Mouse (Mus musculus): ENCODE measurements at regions not wholly inside any gene's neighbourhood (a gene's known extent, or its start where the extent isn't known, plus 50 kb on each side); places are given as distances from the start of the nearest gene placed in this dataset.
A peak's percentile ranks its signal among the peaks of the same experiment; 100 is the strongest.

DNA sequence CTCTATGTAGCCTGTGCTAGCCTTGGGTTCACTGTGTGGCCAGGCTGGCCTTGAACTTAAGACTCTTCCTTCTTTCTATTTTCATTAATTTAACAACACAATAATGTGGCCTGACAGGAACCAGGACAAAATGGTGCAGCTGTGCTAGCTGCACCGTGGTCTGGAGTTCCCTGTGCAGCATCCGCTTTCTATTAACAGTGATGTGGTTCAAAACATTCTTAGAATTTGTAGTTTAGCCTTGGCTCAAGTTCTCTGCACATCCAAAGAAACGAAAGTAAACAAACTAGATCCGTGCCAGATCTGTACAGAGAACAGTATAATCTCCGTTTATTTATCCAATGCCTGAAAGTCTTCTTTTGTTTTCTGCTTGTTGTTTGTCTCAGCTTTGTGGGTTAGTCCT lies 88.5 kb downstream of the Irx1 start:
- no peak for DNase-seq

DNA sequence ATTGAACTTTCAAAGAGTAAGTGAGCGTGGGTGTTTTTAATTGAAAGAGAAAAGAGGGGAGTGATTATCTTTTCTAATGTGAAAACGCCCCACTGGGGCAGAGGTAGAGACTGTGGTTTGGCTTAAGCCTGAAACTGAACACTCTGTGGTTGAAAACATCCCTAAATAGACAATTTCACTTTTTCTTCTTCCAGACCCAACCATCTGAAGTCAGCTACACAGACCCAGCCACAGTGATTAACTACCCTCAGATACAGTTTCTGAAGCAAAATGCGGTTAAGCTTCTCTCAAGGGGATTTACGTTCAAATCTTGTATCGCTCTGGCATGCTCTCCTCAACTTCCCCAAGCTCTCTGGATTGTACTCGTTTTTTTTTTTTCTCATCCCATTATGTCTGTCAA lies 94.8 kb downstream of the Irx1 start:
- no peak for DNase-seq

DNA sequence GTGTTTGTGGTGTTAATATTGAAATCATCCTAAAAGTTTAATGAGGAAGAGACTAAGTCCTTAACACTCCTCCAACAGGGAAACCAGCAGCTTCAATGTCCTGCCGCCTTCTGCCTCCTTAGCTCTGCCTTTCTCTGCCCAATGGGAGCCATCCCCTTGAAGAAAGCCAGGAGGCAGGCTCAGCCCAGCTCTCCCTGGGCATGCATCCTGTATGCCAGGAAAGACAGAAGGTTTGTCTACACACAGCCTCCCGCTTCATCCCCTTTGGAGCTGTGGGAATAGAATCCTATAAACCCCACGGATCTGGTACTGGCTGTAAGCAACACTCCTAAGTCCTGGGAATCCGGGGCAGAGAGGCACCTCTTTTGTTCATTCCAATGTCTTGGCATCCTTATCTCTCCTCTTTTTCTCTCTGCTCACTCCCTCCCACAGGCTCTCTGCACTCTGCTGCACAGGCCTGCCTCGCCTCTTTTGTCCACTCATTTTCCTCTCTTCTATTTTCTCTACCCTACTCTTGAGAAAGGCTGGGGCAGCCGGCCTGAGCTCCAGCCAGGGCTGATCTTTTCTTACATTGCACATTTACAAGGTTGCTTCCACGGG lies 110.0 kb downstream of the Irx1 start:
- no peak for DNase-seq

DNA sequence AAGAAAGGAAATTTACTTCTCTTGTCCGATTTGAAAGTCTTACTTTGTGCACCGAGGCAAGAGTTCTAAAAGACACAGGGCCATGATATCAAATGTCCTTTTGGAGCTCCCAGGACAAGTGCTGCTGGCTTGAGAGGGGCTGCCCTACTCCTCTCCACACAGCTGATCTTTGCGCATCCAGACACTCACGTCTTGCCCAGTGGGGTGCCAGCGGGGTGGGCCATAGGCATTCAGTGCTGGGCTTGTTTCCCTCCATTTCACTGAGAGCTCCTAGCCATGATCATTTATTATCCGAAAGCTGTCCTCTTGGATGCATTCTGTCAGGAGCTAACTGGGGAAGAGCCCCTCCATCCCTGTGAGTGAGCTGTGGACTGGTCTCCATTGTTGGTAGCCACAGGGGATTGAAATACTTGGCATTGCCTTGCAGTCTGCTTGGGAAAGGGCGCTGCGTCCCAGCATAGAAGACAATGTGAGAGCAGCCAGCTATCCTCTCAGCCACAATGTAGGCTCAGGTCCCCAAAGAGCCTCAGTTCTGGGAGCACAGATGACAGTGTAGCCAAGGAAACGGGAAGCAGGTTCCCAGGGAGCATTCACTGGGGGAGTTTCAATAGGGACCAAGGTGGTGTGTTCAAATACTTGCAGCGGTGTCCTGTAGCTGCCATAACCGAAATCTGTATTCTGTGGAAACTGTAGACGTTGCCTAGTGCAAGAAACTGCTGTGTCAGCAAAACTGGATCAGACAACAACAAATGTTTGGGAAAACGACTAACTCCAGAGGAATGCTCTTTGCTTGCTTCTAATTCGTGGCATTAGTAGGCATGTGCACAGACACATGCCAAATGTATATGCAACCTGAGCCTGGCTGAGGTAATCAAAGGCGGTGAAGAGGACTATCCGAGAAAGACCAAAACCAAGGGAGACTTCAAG lies 159.2 kb downstream of the Irx1 start:
- DNase-seq, result no peak

DNA sequence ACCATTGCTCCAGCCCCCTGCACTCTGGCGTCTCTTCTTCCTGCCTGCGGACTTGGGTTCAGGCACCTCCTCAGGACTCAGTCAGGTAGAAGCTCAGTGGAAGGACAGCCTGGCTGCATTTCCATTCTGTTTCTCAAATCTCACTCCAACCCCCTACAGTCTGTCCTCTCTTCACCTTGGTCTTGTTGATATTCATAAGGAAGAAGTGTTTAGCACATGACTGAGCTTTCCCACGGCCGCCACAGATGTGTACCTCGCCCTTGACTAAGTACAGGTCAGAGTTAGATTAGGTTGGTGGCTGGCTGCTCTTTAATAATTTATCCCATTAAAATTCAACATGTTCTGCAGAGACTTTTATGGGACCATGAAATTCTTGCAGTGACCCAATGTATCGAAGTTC lies 165.2 kb downstream of the Irx1 start:
- no peak for DNase-seq

DNA sequence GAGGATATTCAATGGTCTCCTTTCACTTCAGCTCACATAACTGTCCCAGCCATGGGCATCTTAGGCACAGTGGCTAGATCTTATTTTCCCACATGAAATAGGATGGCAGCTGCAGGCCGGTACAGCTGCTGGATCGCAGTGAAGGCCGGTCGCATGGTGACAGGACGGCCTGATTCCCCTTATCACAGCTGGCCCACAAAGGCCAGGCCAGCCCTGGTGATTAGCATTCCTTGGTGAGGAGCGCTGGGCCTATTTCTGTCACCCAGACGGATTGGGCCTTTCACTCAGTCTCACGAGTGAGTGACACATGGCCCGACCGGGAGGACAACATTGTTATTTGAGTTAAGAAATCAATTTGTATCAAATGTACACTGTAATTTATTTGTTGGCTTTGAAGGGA lies 178.8 kb downstream of the Irx1 start:
- DNase-seq, result no peak

DNA sequence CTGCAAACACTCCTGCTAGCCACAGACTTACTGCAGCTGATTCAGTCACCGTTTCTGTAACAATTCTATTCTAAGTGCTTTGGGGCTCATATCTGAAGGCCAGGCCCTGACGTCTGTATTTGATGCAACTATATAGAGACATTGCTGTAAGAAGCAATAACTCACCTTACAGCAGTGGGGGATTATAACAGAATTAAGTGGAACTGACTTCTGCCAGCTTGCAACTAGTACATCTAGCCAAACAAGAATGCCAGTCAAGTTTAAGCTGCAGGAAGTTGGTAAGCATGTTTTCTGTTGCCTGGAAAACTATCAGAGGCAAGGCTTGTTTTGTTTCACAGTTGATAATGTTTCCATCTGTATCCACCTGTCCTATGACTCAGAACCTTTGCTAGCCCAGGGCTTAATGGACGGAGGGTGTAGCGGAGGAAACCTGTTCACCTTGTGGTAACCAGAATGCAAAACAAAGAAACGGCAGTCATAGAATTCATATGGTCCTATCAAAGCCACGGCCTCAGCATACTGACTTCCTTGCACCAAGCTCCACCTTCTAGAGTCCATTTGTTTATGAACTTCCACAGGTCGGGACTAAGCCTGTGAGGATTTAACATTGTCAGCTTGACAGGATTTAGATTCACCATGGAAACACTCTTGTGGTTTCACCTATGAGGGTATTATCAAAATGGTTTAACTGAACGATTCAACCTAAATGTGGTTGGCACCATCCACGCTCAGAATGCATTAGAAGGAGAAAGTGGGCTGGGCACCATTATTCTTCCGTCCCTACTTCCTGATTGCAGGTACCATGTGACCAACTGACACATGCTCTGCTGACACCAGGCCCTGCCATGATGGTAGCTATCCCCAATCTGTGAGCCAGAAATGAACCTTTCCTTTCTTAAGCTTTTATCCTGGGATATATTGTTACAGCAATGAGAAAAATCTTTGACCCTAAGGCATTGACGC lies 216.2 kb downstream of the Irx1 start:
- no peak for DNase-seq

DNA sequence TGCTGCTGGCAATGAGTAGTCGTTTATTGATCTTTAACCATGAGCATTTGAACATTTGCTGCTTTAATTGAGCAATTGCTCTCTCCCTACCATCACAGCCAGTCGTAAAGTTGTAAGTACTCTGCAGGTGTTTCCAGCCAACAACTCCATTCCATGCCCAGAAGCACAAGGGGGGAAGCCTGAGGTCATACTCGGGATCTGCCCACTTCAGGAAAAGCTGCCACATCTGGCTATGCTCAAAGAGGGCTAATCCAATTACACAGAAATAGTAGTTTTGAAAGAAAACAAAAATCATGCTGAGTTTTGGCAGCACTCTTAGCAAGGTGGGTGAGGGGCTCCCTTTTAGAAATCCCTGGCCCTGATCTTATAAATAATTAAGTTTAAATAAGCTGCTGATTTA lies 217.0 kb downstream of the Irx1 start:
- no peak for DNase-seq

DNA sequence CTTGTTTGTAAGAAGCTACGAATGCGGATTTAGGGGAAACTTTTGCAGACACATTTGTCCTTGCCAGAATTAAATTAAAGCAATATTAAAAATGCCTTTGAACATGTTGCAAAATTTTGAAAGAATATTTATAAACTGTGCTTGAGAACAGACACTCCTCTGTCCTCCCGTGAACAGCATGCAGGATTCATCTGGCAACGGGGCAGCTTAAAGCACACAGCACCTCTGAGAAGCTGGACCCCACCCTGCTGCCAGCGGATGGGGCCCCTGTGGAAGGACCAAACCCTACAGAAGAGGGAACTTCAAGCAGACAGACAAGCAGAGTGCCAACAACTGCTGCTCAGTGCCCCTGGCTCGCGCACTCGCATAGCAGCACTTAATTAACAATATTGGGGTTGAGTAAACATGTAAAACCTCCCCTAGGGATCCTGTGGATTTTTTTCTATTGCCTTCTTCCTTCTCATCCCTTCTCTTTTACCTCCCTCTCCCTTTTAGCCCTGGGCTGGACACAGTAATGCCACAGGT lies 226.6 kb downstream of the Irx1 start:
- DNase-seq, result peak; percentile 7

DNA sequence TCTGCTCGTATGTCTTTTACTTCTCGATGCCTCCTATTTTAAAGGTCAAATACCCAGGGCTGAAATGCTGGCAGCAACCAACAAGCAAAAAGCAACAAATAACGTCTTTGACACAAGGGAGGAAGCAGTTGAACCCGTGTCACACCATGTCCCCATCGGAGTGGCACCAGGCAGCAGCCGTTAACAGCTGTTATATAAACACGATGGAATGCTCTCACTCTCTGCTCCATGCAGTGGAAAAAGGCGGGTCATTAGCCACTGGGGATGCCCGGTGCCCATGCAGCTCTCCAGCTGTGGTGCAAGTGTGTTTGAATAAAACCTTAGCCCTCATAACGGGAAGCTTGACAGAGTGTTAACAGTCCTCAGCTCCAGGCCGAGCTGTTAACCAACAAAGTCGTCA lies 229.3 kb downstream of the Irx1 start:
- DNase-seq, result no peak

DNA sequence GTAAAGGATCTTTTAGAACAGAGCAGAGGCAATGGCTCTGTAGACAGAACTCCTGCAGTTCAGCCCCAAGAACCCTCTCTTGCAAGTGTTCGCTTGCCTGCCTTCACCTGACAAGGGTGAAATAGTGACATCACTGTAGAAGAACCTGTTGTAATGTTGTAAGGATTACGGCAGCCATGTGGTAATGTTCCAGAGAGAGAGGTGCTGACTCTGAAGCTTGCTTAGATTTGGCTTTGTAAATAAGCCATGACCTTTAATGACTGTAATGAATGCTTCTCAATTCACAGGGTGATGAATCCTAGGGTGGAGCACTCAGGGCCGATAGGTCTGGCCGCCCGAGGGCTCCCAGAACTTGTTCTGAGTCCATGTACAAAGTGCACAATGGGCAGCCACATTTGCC lies 230.2 kb downstream of the Irx1 start:
- no peak for DNase-seq

DNA sequence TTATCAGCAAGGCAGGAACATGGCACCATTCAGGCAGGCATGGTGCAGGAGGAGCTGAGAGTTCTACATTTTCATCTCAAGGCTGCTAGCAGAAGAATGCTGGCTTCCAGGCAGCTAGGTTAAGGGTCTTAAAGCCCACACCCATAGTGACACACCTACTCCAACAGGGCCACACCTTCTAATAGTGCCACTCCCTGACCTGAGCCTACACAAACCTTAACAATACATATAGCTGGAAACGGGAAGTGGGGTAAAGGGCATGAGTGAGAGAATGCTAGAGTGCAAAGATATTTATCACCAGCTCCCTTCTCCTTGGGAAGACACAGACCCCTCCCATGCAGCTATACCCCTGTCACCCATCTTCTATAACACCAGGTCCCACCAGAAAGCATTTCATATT lies 230.6 kb downstream of the Irx1 start:
- no peak for DNase-seq

DNA sequence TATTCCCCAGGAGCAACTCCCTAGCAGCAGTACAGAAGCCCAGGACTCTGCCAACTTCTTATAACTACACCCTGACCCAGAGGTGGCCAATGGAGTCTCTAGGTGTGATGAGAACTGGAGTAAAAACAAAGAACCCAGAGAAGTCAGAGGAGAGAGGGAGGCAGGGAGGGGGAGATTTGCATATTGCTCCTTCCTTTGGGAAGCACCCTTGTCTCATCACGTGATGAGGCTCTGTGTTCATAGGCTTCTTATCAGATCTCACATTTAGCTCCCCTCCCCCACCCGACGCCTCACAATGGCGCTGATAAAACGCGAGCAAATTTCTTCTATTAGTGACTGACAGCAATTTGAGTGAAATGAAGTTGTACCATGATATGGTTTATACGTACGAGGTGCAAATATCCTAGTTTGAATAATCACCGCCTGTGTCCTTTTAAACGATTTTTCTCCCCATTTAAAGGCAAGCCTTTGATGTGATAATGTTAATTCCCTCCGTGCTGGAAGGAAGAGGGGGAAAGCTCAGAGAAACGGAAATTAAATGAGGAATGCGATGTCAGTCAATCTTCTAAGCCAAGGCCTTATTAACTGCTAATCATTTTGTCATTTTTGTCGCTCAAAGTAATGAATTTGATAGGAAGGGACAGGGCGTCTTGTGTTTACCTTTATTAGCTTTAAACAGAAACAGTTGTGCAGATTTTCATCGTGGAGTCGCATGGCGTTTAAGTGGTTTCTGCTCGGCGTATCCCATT lies 273.3 kb downstream of the Irx1 start:
- DNase-seq, result no peak

DNA sequence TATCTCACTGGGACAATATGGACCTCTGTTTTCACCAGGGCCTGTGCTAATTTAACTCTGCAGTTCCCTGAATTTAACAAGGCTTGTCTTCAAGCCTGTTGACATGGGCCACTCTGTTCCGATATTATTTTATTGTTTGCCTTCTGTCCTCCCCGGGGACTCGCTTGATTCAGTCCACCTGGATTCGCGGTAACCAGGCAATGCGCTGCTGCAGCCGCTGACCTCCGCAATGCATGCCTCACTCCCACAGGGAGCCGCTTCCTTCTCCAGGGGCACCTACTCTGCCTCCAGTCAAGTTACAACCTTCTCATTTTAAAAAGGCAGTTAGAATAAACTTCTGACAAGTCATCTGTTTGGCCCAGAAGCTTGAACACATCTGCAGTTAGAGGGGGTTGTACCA lies 274.3 kb downstream of the Irx1 start:
- no peak for DNase-seq

DNA sequence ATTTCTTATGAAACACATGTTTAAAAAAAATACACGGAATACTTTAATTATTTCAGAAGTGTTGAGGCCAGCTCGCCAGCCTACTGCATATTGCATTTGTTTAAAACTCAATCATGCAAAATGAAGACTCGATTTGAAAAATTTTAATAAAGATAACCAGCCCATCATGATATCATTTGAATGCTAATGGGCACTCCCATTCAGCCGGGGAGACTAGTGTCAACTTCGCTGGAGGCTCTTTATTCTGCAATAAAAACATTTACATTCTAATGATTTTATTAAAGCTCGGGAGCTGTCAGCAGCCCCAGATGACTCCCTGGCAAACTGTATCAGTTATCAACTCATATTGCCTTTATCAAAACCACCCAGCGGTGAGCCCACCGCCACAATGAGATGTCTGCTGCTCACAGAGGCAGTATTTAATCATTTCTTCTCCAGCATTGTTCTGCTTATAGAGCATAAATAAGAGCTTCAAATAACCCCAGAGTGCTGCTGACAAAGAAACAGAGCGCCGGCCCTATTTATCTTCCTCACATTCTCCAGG lies 287.4 kb downstream of the Irx1 start:
- no peak for DNase-seq

DNA sequence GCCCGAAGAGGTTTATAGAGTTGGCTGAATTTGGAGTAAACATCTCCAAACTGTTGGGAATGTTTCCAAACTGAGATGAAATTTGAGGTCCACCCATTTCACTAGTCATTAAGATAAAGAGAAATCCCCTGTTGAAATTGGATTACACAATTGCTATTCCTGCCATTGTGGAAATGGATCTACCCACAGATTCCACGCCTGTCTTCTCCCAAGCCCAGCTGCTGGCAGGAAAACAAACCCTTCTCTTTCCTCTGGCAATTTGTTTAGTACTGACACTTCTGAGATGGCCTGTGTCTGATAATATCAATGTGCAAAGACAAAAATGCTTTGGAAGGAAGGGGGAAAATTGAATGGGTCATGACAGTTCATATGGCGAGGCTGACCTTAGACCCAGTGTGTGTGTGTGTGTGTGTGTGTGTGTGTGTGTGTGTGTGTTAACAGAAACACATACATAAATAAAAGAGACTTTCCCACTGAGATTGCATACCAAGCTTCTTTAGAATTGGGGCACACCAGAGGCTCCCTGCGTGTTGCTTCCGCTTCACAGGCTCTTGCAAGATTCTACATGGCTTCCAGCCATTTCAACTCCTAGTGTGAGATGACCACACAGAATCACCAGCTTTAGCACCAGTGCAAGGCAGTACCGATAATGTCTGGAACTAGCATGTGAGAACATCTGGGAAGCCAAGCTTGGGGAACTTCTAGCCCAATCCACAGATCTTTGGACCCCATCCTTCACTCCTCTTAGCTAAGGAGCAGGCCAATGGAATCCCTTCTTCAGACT lies 293.4 kb downstream of the Irx1 start:
- peak; percentile 38 for DNase-seq

DNA sequence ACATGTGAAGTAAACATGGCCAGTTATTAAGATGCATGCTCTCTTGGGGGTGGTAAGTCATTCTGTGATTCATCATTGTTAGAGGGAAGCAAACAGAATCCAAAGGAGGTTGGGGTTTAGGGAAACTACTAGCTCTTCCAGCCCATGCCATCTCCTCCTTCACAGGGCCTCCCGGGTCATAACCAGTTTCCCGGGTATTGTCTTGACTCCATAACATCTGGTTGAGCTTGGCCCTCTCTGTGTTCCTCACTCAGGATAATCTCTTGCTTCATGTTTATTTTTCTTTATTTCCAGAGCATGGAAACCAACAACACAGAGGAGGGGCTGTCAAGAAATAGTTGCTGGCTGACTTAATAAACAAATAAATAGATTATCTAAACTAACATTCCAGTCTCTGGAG lies 295.3 kb downstream of the Irx1 start:
- DNase-seq, result no peak

DNA sequence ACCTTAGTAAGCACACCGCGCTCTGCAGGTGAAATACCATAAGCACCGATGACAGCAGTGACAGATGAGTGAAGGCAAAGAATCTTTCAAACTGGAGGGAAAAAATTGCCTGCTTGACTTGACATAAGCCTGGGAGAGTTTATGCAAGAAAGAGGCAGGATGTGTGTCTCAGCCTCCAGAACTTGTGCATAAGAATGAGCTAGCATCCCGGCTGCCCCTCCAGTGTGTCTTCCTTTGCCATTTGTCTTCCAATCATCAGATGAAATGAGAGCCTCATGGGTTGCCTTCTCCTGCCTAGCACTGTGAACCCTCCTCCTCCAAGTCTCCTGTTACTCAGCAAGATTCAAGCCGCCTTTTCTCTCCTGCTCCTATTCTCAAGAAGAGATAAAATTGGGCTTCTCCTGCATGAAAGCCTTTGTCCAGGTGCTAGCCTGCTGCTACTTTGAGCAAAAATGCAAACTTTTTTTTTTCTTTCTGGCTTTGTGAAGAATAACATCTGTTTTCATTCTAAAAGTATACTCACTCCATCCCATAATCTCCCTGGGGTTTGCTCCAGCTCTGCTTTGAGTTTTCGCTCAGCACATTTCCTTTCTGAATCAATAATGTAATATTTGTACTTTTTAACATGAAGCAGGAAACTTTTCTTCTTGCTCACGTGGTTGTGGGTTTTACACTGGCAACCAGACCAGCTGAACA lies 298.2 kb downstream of the Irx1 start:
- DNase-seq, result no peak

DNA sequence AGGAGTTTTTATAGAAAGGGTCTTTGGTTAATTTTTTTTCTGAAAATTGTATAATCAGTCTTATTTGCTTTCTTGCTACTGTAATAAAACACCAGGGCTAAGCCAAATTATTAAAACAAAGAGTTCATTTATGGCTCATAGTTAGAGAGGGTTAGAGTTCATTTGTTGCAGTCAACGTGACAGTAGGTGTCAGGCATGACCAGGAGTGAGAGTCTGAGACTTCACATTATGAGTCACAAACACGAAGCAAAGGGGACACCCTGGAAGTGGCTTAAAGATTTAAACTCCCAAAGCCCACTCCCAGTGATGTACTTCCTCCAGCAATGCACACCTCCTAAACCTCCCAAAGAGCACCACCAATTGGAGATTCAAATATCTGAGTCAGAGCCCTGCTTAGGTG lies 305.6 kb downstream of the Irx1 start:
- DNase-seq, result no peak

DNA sequence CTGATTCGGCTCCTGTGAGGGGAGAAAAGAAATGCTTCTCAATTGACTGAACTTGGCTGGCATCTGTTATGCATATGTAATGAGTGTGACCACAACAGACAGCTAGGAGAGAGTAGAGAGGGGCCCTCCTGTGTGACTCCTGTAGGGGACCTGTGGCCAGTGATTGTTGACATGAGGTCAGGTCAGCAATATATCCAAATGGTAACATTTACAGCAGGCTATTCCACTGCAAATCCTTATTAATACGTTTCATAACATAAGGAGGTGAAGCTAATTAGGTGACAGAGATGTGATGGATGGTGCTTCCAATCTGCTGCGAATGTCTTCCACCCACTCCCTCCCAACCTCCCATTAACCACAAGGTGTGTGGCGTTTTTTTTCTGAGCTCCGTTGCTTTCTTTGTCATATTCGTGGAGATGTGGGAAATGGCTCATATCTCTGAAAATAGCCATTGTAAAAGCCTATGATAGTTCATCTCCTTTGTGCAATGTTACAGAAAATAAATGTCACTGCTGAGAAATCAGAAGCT lies 309.5 kb downstream of the Irx1 start:
- DNase-seq, result no peak

All from gastrocnemius, postnatal 25 days (tissue).